Mouse (Mus musculus) intestine, postnatal 0 days (tissue): ENCODE data around the gene Nkx6-2. TPM values are rescaled to one million over a fixed set of nuclear protein-coding genes. Genes with fewer than 3 reads are reported as not detected.

Experiments
- ATAC-seq: fragments of 200-750 bp; cut with Nextera tagmentation; 2 replicates; pipeline ENCODE4 v1.8.0; 2017; ENCODE audit warnings: mild to moderate bottlenecking, moderate TSS enrichment, moderate library complexity
- H3K27ac ChIP-seq: fragments of 300-500 bp; sonication (generic); 2 replicates; pipeline ENCODE4 v1.5.1; 2014; ENCODE audit warnings: mild to moderate bottlenecking, low read depth, low read length, moderate library complexity
- H3K27me3 ChIP-seq: fragments of 300-500 bp; sonication (generic); replicated peaks from 2 replicates; pipeline ENCODE4 v1.6.1; 2014; ENCODE audit warnings: low read length, mixed read lengths; ENCODE audit not compliant: control insufficient read depth, insufficient read depth
- H3K36me3 ChIP-seq: fragments of 300-500 bp; sonication (generic); 2 replicates; pipeline ENCODE4 v1.6.1; 2014; ENCODE audit warnings: mild to moderate bottlenecking, moderate library complexity; ENCODE audit not compliant: control insufficient read depth, insufficient read depth
- H3K4me1 ChIP-seq: fragments of 300-500 bp; sonication (generic); replicated peaks from 2 replicates; pipeline ENCODE4 v1.6.1; 2014; ENCODE audit warnings: antibody characterized with exemption, low read length, mixed read lengths; ENCODE audit not compliant: control insufficient read depth, insufficient read depth
- H3K4me2 ChIP-seq: fragments of 300-500 bp; sonication (generic); replicated peaks from 2 replicates; pipeline ENCODE4 v1.6.1; 2014; ENCODE audit warnings: low read depth, mild to moderate bottlenecking, moderate library complexity
- H3K4me3 ChIP-seq: fragments of 300-500 bp; sonication (generic); 2 replicates; pipeline ENCODE4 v1.5.1; 2014; ENCODE audit warnings: low read depth, low read length
- H3K9ac ChIP-seq: fragments of 300-500 bp; sonication (generic); 2 replicates; pipeline ENCODE4 v1.6.1; 2014; ENCODE audit warnings: mild to moderate bottlenecking, low read depth, low read length
- H3K9me3 ChIP-seq: fragments of 300-500 bp; sonication (generic); 2 replicates; pipeline ENCODE4 v1.6.1; 2016; ENCODE audit warnings: mixed run types; ENCODE audit not compliant: control insufficient read depth
- CTCF ChIP-seq: sonication (generic); IDR thresholded peaks from 2 replicates; pipeline ENCODE4 v1.5.1; 2016; ENCODE audit warnings: low read depth, mild to moderate bottlenecking, control low read depth, antibody characterized with exemption, moderate library complexity
- WGBS: fragments of 180-500 bp; shearing (Covaris S2); extraction: QIAGEN DNeasy Blood & Tissue Kit; methylation state at CpG from one replicate; pipeline ENCODE4 v1.1.7; 2014; 5-methylcytosine and 5-hydroxymethylcytosine counted together
- polyA plus RNA-seq: library from polyadenylated mRNA; unstranded; fragments of >200 nt; fragmentation: Nextera tagmentation; extraction: Ambion mirVana; gene quantifications from 2 replicates; pipeline ENCODE4 v1.2.1, GENCODE M21; 2015

Nkx6-2 gene
- polyA plus RNA-seq, 1 experiment from 2014 or later = 0.31 TPM

- H3K4me2 ChIP-seq = no peak overlapping the region
- no peaks in the 10 kb centered on the region for H3K27me3 ChIP-seq
- no peak overlapping the region for H3K27ac ChIP-seq
- peaks cover 31% of the 10 kb centered on the region for H3K36me3 ChIP-seq
- no peaks in the 10 kb centered on the region for H3K4me1 ChIP-seq
- no peak overlapping the region for H3K4me3 ChIP-seq
- TF ChIP-seq CTCF = no peak
- H3K9me3 ChIP-seq = no peaks in the 10 kb centered on the region
- 83% methylated on average over 5 of the region's 5 CpGs for WGBS
- no peak overlapping the region for H3K9ac ChIP-seq
- no peak for ATAC-seq
Measured at GRCm38 (mm10) chr7:139536331-139536730, 46.3 kb downstream of the Nkx6-2 start.

GRCm38 (mm10) chr7:139531428-139531801 is 51.2 kb downstream of the Nkx6-2 start:
- no peak overlapping the region for H3K4me2 ChIP-seq
- H3K27me3 ChIP-seq = no peaks in the 10 kb centered on the region
- no peaks in the 10 kb centered on the region for H3K4me1 ChIP-seq
- 81% methylated on average over 4 of the region's 4 CpGs for WGBS
- no peak for ATAC-seq
- no peak overlapping the region for H3K9ac ChIP-seq
- no peak overlapping the region for H3K4me3 ChIP-seq
- no peak overlapping the region for H3K27ac ChIP-seq
- no peak for TF ChIP-seq CTCF
- no peaks in the 10 kb centered on the region for H3K9me3 ChIP-seq
- H3K36me3 ChIP-seq = peaks cover 30% of the 10 kb centered on the region

GRCm38 (mm10) chr7:139530591-139531427 is 51.8 kb downstream of the Nkx6-2 start:
- H3K27ac ChIP-seq = no peak overlapping the region
- peaks cover 36% of the 10 kb centered on the region for H3K36me3 ChIP-seq
- H3K9ac ChIP-seq = no peak overlapping the region
- no peak overlapping the region for H3K4me3 ChIP-seq
- TF ChIP-seq CTCF = no peak
- 62% methylated on average over 16 of the region's 16 CpGs for WGBS
- ATAC-seq = no peak
- no peaks in the 10 kb centered on the region for H3K27me3 ChIP-seq
- H3K4me2 ChIP-seq = no peak overlapping the region
- H3K4me1 ChIP-seq = no peaks in the 10 kb centered on the region
- no peaks in the 10 kb centered on the region for H3K9me3 ChIP-seq

Other genes with a start within 250 kb of the Nkx6-2 start
- 29.1 and 32.9 TPM in 2 replicates for gene Inpp5a, start 193.7 kb downstream of the Nkx6-2 start, polyA plus RNA-seq
- not detected in 2 replicates for gene Cfap46, start 101.0 kb upstream of the Nkx6-2 start, polyA plus RNA-seq